Mouse (Mus musculus) heart, postnatal 0 days (tissue): ENCODE results near the gene Nup50. TPM values are rescaled to one million over a fixed set of nuclear protein-coding genes. Genes with fewer than 3 reads are reported as not detected.

Experiments used
- ATAC-seq: fragments of 200-750 bp; cut with Nextera tagmentation; 2 replicates; pipeline ENCODE4 v1.8.0; 2017; ENCODE audit warnings: low read depth, moderate number of reproducible peaks, moderate library complexity; ENCODE audit not compliant: insufficient read depth
- DNase-seq: peaks from one replicate; pipeline ENCODE4 v3.0.0-alpha.2; 2016; ENCODE audit warnings: low spot score
- H3K27ac ChIP-seq: fragments of 300-500 bp; sonication (generic); 2 replicates; pipeline ENCODE4 v1.5.1; 2014; ENCODE audit warnings: low read depth, mild to moderate bottlenecking
- H3K27me3 ChIP-seq: fragments of 300-500 bp; sonication (generic); 2 replicates; pipeline ENCODE4 v1.6.1; 2014; ENCODE audit warnings: low read length, mixed read lengths; ENCODE audit not compliant: control insufficient read depth, insufficient read depth
- H3K36me3 ChIP-seq: fragments of 300-500 bp; sonication (generic); replicated peaks from 2 replicates; pipeline ENCODE4 v1.6.1; 2014; ENCODE audit warnings: low read length, mixed read lengths; ENCODE audit not compliant: control insufficient read depth, insufficient read depth
- H3K4me1 ChIP-seq: fragments of 300-500 bp; sonication (generic); 2 replicates; pipeline ENCODE4 v1.6.1; 2014; ENCODE audit warnings: antibody characterized with exemption; ENCODE audit not compliant: control insufficient read depth, insufficient read depth
- H3K4me2 ChIP-seq: fragments of 300-500 bp; sonication (generic); 2 replicates; pipeline ENCODE4 v1.6.1; 2014; ENCODE audit warnings: low read depth, mild to moderate bottlenecking, low read length, moderate library complexity
- H3K4me3 ChIP-seq: fragments of 300-500 bp; sonication (generic); 2 replicates; pipeline ENCODE4 v1.5.1; 2014; ENCODE audit warnings: low read depth, low read length
- H3K9ac ChIP-seq: fragments of 300-500 bp; sonication (generic); replicated peaks from 2 replicates; pipeline ENCODE4 v1.6.1; 2014; ENCODE audit warnings: low read depth, low read length, mixed read lengths
- H3K9me3 ChIP-seq: fragments of 300-500 bp; sonication (generic); replicated peaks from 2 replicates; pipeline ENCODE4 v1.6.1; 2016; ENCODE audit warnings: low read length; ENCODE audit not compliant: control insufficient read depth
- CTCF ChIP-seq: IDR thresholded peaks from 2 replicates; pipeline ENCODE4 v1.5.1; 2016; ENCODE audit warnings: antibody characterized with exemption, control low read depth, low read depth
- EP300 ChIP-seq: IDR thresholded peaks from 2 replicates; pipeline ENCODE4 v1.6.1; 2016; ENCODE audit warnings: antibody characterized with exemption, low read depth
- WGBS: fragments of 180-500 bp; shearing (Covaris S2); extraction: QIAGEN DNeasy Blood & Tissue Kit; methylation state at CpG from one replicate; pipeline ENCODE4 v1.1.7; 2014; 5-methylcytosine and 5-hydroxymethylcytosine counted together
- polyA plus RNA-seq: library from polyadenylated mRNA; unstranded; fragments of >200 nt; fragmentation: Nextera tagmentation; extraction: Ambion mirVana; gene quantifications from 2 replicates; pipeline ENCODE4 v1.2.1, GENCODE M21; 2015
- total RNA-seq: library from RNA; depleted of rRNA; stranded (reverse); fragments of >200 nt; gene quantifications from 2 replicates; pipeline ENCODE4 v1.2.3, GENCODE M21; 2014; ENCODE audit warnings: low replicate concordance

Nup50 gene
- total and polyA plus RNA-seq, 2 experiments from 2014 or later, result 11.4 to 11.8 TPM

DNA sequence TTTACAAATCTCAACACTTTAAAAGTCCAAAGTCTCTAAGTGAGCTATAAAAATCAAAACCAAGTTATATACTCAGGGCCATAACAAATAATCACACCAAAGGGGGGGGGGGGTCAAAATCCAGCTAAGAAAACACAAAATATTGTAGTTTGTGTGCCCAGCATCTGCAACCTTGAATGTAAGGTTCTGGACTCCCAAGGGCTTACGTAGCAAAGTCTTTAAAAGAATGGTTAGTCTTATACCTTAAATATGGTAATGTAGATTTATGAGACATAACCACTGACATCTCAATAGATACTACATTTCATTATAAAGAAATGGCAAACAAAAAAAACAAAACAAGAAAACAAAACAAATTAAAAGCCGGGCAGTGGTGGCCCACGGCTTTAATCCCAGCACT lies 3.3 kb upstream of the Nup50 start, which contains the start of gene Gm29666:
Gene Gm29666 (minus strand): TSS at position 101 of the 400 bp plus-strand sequence.
- Histone ChIP-seq H3K36me3 (no peaks in the 10 kb centered on the region), H3K9me3 (no peaks in the 10 kb centered on the region), H3K27ac (no peak within 1 kb of the TSS), H3K4me3 (no peak within 1 kb of the TSS), H3K4me1 (peaks cover 18% of the 10 kb centered on the region), H3K9ac (no peak within 1 kb of the TSS), H3K4me2 (no peak within 1 kb of the TSS), H3K27me3 (no peaks in the 10 kb centered on the region)
- WGBS, result 93% methylated on average over 3 of the region's 3 CpGs
- ATAC-seq (no peak), DNase-seq (no peak)
- no peak for TF ChIP-seq EP300
- TF ChIP-seq CTCF, result no peak

- Histone ChIP-seq H3K27me3 (no peaks in the 10 kb centered on the region), H3K27ac (peak overlapping the region; percentile 98), H3K36me3 (peaks cover 15% of the 10 kb centered on the region), H3K4me1 (peaks cover 22% of the 10 kb centered on the region), H3K4me3 (peak overlapping the region; percentile 93), H3K9me3 (no peaks in the 10 kb centered on the region), H3K4me2 (peak overlapping the region; percentile 85), H3K9ac (peak overlapping the region; percentile 89)
- DNase-seq (peak; percentile 19), ATAC-seq (peak; percentile 71)
- no peak for TF ChIP-seq EP300
- TF ChIP-seq CTCF, result no peak
- under 1% methylated on average over 63 of the region's 68 CpGs for WGBS
Measured at GRCm38 (mm10) chr15:84923508-84924181, 434 bp downstream of the Nup50 start.

DNA sequence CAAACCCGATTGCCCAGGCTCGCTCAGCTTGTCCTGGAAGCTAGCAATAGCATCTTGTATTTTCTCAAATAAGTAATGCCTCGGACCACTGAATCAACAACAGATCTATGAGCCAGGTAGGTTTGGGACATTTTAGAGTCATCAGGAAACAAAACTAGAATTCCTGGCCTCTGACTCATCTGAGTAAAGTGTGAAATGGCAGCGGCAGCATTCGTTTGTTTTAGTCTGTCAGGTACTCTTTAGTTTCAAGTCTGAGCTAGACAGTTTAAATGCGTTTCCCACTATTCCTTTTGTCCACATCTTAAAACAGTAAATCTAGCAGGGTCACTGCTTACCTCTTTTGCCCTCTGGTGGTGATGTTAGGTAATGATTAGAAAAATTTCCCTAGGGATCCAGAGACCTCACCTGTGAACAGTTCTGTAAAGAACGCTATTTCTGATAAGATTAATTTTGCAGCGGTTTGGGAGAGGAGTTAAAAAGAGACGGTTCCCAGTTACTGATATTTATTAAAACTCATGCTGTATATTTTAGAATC lies 1.6 kb downstream of the Nup50 start:
- Histone ChIP-seq H3K9ac (peak overlapping the region; percentile 89; the same call in 1 of the 2 replicates), H3K27ac (no peak overlapping the region), H3K9me3 (no peaks in the 10 kb centered on the region), H3K4me1 (peaks cover 22% of the 10 kb centered on the region), H3K4me3 (peak overlapping the region; percentile 93), H3K36me3 (peaks cover 27% of the 10 kb centered on the region), H3K4me2 (peak overlapping the region; percentile 85), H3K27me3 (no peaks in the 10 kb centered on the region)
- ATAC-seq, result no peak
- TF ChIP-seq CTCF (peak; percentile 73), EP300 (no peak)
- 8% methylated on average over 9 of the region's 9 CpGs for WGBS
- peak; percentile 62 for DNase-seq

- H3K27ac ChIP-seq, result no peak overlapping the region
- no peak overlapping the region for H3K4me3 ChIP-seq
- peaks cover 34% of the 10 kb centered on the region for H3K36me3 ChIP-seq
- DNase-seq (no peak), ATAC-seq (no peak)
- H3K9ac ChIP-seq, result no peak overlapping the region
- no peaks in the 10 kb centered on the region for H3K9me3 ChIP-seq
- 82% methylated on average over 1 of the region's 1 CpGs for WGBS
- H3K27me3 ChIP-seq, result no peaks in the 10 kb centered on the region
- no peak overlapping the region; the same call in 1 of the 2 replicates for H3K4me2 ChIP-seq
- TF ChIP-seq EP300 (no peak), CTCF (peak; percentile 42)
- H3K4me1 ChIP-seq, result peaks cover 22% of the 10 kb centered on the region
Measured at GRCm38 (mm10) chr15:84925495-84926018, 2.3 kb downstream of the Nup50 start.

DNA sequence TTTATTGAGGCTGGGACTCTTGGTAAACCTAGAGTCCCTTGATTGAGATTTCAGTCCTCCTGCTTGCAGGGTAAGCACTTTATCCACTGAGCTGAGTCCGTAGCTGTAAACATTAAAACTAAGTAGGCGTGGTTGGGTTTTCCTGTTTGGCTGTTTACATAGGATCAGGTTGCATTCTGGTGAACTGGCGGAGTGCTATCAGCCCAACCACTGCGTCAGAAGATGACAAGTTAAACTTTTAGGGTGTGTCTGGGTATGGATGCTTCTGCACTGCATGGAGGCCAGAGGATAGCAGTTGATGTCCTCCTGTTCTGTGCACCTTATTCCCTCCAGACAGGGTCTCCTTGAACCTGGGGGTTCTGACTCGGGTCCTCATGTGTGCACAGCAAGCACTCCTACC lies 9.1 kb downstream of the Nup50 start:
- DNase-seq (no peak), ATAC-seq (no peak)
- Histone ChIP-seq H3K27ac (no peak overlapping the region), H3K4me3 (no peak overlapping the region), H3K4me1 (no peaks in the 10 kb centered on the region), H3K9me3 (no peaks in the 10 kb centered on the region), H3K4me2 (no peak overlapping the region), H3K36me3 (peaks cover 99% of the 10 kb centered on the region), H3K9ac (no peak overlapping the region), H3K27me3 (no peaks in the 10 kb centered on the region)
- TF ChIP-seq EP300 (no peak), CTCF (no peak)
- WGBS, result 82% methylated on average over 5 of the region's 5 CpGs
